Mouse (Mus musculus) myocyte (in vitro differentiated cells): ENCODE measurements around the gene Ppp1r35. TPM values are rescaled to one million over a fixed set of nuclear protein-coding genes. Genes with fewer than 3 reads are reported as not detected.
"Not testable (repeated sequence)": the region's sequence is repeated elsewhere in the genome, so short reads cannot be mapped to it uniquely, and the experiment has no call there.

Experiments used
- H3K27me3 ChIP-seq: one replicate; pipeline ENCODE4 v1.6.1; 2011; ENCODE audit not compliant: control insufficient read depth, insufficient read depth, insufficient read length
- H3K36me3 ChIP-seq: one replicate; pipeline ENCODE4 v1.6.1; 2011; ENCODE audit not compliant: control insufficient read depth, insufficient read depth
- H3K4me2 ChIP-seq: one replicate; pipeline ENCODE4 v1.6.1; 2011; ENCODE audit warnings: low read depth, control low read depth
- H3K4me3 ChIP-seq: one replicate; pipeline ENCODE4 v1.5.1; 2011; ENCODE audit warnings: mild to moderate bottlenecking, control low read depth, moderate library complexity
- H3K79me2 ChIP-seq: one replicate; pipeline ENCODE4 v1.6.1; 2011; ENCODE audit not compliant: control insufficient read depth, insufficient read depth
- H3ac ChIP-seq: one replicate; pipeline ENCODE4 v1.6.1; 2011; ENCODE audit not compliant: control insufficient read depth, insufficient read length
- CEBPB ChIP-seq: IDR thresholded peaks from 2 replicates; pipeline ENCODE4 v1.6.1; 2011; ENCODE audit warnings: mild to moderate bottlenecking, moderate library complexity; ENCODE audit not compliant: poor library complexity, insufficient read depth, severe bottlenecking
- E2F4 ChIP-seq: IDR thresholded peaks from one replicate; pipeline ENCODE4 v1.6.1; 2011; ENCODE audit warnings: mild to moderate bottlenecking, control low read depth, moderate library complexity; ENCODE audit not compliant: insufficient read depth
- MAX ChIP-seq: IDR thresholded peaks from one replicate; pipeline ENCODE4 v1.6.1; 2011; ENCODE audit warnings: low read depth, mild to moderate bottlenecking, control low read depth
- MYOD1 ChIP-seq, 3 experiments: IDR thresholded peaks; one replicate each; pipeline ENCODE4 v1.6.1; 2011; ENCODE audit warnings: control low read depth in 2 of 3, low read depth in 2 of 3, mild to moderate bottlenecking in 2 of 3, moderate library complexity in 1 of 3; ENCODE audit not compliant: insufficient read length in 2 of 3, control insufficient read depth in 1 of 3
- MYOG ChIP-seq, 3 experiments: IDR thresholded peaks; one replicate each; pipeline ENCODE4 v1.6.1; 2011; ENCODE audit warnings: control low read depth in 2 of 3, low read depth in 2 of 3, mild to moderate bottlenecking in 2 of 3; ENCODE audit not compliant: insufficient read length in 2 of 3, control insufficient read depth in 1 of 3, insufficient read depth in 1 of 3
- POLR2A ChIP-seq: IDR thresholded peaks from one replicate; pipeline ENCODE4 v1.6.1; 2011; ENCODE audit warnings: low read depth, mild to moderate bottlenecking, control low read depth, moderate library complexity; ENCODE audit not compliant: insufficient read length
- POLR2AphosphoS2 ChIP-seq: IDR thresholded peaks from one replicate; pipeline ENCODE4 v1.6.1; 2011; ENCODE audit warnings: low read depth, control low read depth; ENCODE audit not compliant: insufficient read length
- REST ChIP-seq: IDR thresholded peaks from one replicate; pipeline ENCODE4 v1.6.1; 2011; ENCODE audit warnings: mild to moderate bottlenecking, control low read depth, moderate library complexity; ENCODE audit not compliant: insufficient read depth, insufficient read length
- SRF ChIP-seq: IDR thresholded peaks from one replicate; pipeline ENCODE4 v1.6.1; 2011; ENCODE audit warnings: low read depth; ENCODE audit not compliant: control insufficient read depth, insufficient read length
- TCF12 ChIP-seq: IDR thresholded peaks from one replicate; pipeline ENCODE4 v1.6.1; 2011; ENCODE audit warnings: mild to moderate bottlenecking, control low read depth; ENCODE audit not compliant: poor library complexity, insufficient read depth, severe bottlenecking
- TCF3 ChIP-seq: IDR thresholded peaks from one replicate; pipeline ENCODE4 v1.6.1; 2011; ENCODE audit warnings: low read depth, control low read depth; ENCODE audit not compliant: insufficient read length
- USF1 ChIP-seq: IDR thresholded peaks from one replicate; pipeline ENCODE4 v1.6.1; 2011; ENCODE audit warnings: low read depth, mild to moderate bottlenecking, control low read depth, moderate library complexity
- polyA plus RNA-seq: library from polyadenylated mRNA; unstranded; fragments of >200 nt; fragmentation: generic; extraction: Trizol; gene quantifications from one replicate; pipeline ENCODE4 v1.2.1, GENCODE M21; 2012; ENCODE audit warnings: missing spikeins

Gene Ppp1r35
- polyA plus RNA-seq, 1 experiment, result 40.4 TPM

DNA sequence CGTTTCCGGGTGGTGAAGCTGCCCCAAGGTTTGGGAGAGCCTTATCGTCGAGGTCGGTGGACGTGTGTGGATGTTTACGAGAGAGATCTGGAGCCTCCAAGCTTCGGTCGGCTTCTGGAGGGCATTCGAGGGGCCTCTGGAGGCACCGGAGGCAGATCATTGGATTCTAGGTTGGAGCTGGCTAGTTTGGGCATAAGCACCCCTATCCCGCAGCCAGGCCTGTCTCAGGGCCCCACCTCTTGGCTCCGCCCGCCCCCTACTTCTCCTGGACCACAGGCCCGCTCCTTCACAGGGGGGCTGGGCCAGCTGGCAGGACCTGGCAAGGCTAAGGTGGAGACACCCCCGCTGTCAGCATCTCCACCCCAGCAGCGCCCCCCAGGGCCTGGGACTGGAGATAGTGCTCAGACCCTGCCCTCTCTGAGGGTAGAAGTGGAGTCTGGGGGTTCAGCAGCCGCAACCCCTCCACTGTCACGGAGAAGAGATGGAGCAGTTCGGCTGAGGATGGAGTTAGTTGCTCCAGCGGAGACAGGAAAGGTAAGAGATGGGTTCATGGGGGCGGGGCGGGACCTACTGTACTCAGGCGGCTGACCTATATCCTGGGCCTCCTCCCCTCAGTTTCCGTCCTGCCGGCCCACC is 31.2 kb upstream of the Ppp1r35 start:
- Histone ChIP-seq H3K4me2 (peak overlapping the region; percentile 94), H3K27me3 (no peaks in the 10 kb centered on the region), H3ac (peak overlapping the region; percentile 76), H3K36me3 (peaks cover 5% of the 10 kb centered on the region), H3K79me2 (peaks cover 27% of the 10 kb centered on the region), H3K4me3 (peak overlapping the region; percentile 97)
- TF ChIP-seq POLR2A, result no peak
- TF ChIP-seq MAX, result no peak
- TF ChIP-seq POLR2AphosphoS2, result no peak
- no peak for TF ChIP-seq SRF
- no peak for TF ChIP-seq CEBPB
- TF ChIP-seq MYOD1 (IDR thresholded peaks at IDR 0.05; ENCODE audit: control insufficient read depth in 1 of 3, insufficient read length in 2 of 3, low read depth in 2 of 3), result no peak
- no peak for TF ChIP-seq USF1
- TF ChIP-seq REST, result no peak
- TF ChIP-seq MYOG (IDR thresholded peaks at IDR 0.05; ENCODE audit: control insufficient read depth in 1 of 3, insufficient read depth in 1 of 3, insufficient read length in 2 of 3, low read depth in 2 of 3), result no peak
- TF ChIP-seq E2F4, result no peak
- TF ChIP-seq TCF12, result no peak
- TF ChIP-seq TCF3, result no peak

DNA sequence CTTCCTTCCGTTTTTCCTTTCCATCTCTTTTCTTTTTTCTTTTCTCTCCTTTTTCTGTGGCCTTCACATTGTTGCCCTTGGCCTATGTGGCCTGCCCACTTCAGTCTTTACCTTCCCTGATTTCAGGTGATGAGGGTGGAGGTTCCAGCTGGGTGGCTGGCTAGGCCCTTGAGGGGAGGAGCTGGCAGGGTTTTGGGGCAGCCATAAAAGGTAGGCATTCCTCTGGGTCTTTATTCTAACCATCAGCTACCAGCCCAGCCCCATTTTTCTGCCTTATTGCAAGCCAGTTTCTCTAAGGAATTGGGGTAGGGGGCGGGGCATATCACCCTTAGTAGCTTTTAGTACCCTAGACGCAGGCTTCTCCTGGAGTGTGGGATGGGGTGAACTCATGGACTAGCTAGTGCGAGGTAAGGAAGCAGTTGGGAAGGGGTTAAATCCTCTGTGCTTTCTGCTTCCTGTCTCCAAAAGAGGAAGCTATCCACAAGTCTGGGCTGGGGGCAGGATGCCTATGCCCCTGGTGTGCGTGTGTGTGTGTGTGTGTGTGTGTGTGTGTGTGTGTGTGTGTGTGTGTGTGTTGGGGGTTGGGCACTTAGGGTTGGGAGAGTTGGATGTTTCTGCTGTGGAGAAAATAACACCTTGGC is 30.4 kb upstream of the Ppp1r35 start:
- Histone ChIP-seq H3K36me3 (peaks cover 5% of the 10 kb centered on the region), H3K27me3 (no peaks in the 10 kb centered on the region), H3K4me2 (peak overlapping the region; percentile 94), H3K4me3 (peak overlapping the region; percentile 97), H3ac (no peak overlapping the region), H3K79me2 (peaks cover 27% of the 10 kb centered on the region)
- TF ChIP-seq MYOG (IDR thresholded peaks at IDR 0.05; ENCODE audit: control insufficient read depth in 1 of 3, insufficient read depth in 1 of 3, insufficient read length in 2 of 3, low read depth in 2 of 3) (no peak), MAX (no peak), SRF (no peak), TCF12 (no peak), TCF3 (no peak), POLR2AphosphoS2 (no peak), REST (no peak), MYOD1 (IDR thresholded peaks at IDR 0.05; ENCODE audit: control insufficient read depth in 1 of 3, insufficient read length in 2 of 3, low read depth in 2 of 3) (no peak), POLR2A (no peak), E2F4 (no peak), CEBPB (no peak)

GRCm38 (mm10) chr5:137749196-137749836 is 29.3 kb upstream of the Ppp1r35 start:
- no peak overlapping the region for H3ac ChIP-seq
- H3K36me3 ChIP-seq, result peaks cover 5% of the 10 kb centered on the region
- H3K27me3 ChIP-seq, result no peaks in the 10 kb centered on the region
- H3K4me3 ChIP-seq, result peak overlapping the region; percentile 97
- peaks cover 27% of the 10 kb centered on the region for H3K79me2 ChIP-seq
- H3K4me2 ChIP-seq, result peak overlapping the region; percentile 94
- no peak for TF ChIP-seq TCF12
- TF ChIP-seq REST, result no peak
- no peak for TF ChIP-seq USF1
- TF ChIP-seq TCF3, result no peak
- no peak for TF ChIP-seq SRF
- TF ChIP-seq POLR2A, result no peak
- no peak for TF ChIP-seq E2F4
- no peak for TF ChIP-seq CEBPB
- TF ChIP-seq MAX, result no peak
- no peak for TF ChIP-seq POLR2AphosphoS2
- TF ChIP-seq MYOD1 (IDR thresholded peaks at IDR 0.05; ENCODE audit: control insufficient read depth in 1 of 3, insufficient read length in 2 of 3, low read depth in 2 of 3), result no peak
- TF ChIP-seq MYOG (IDR thresholded peaks at IDR 0.05; ENCODE audit: control insufficient read depth in 1 of 3, insufficient read depth in 1 of 3, insufficient read length in 2 of 3, low read depth in 2 of 3), result no peak

- H3K36me3 ChIP-seq, result not testable (repeated sequence)
These were observed 28.4 kb upstream of the Ppp1r35 start for GRCm38 (mm10) chr5:137750212-137750611.

More at GRCm38 (mm10) chr5:137750212-137750611, 28.4 kb upstream of the Ppp1r35 start:
- not testable (repeated sequence) for H3ac ChIP-seq, H3K4me3 ChIP-seq, H3K27me3 ChIP-seq, H3K4me2 ChIP-seq
- peaks cover 27% of the 10 kb centered on the region for H3K79me2 ChIP-seq
